Mouse (Mus musculus) testis, adult 2 months (tissue): ENCODE measurements around the gene Trio.

Experiments
- CTCF ChIP-seq: fragments of 200-500 bp; IDR thresholded peaks from 2 replicates; pipeline ENCODE4 v1.5.1; 2012; ENCODE audit warnings: low read depth, mild to moderate bottlenecking, inconsistent platforms, low read length, moderate library complexity; ENCODE audit not compliant: control insufficient read depth, insufficient read depth, insufficient replicate concordance
- POLR2A ChIP-seq: fragments of 200-500 bp; IDR thresholded peaks from 2 replicates; pipeline ENCODE4 v1.6.1; 2012; ENCODE audit warnings: low read depth, mild to moderate bottlenecking, inconsistent platforms, low read length, moderate library complexity; ENCODE audit not compliant: control insufficient read depth

GRCm38 (mm10) chr15:27702031-27702971 lies 323.3 kb downstream of the Trio start:
- TF ChIP-seq CTCF, result no peak
- TF ChIP-seq POLR2A, result no peak
